Mouse (Mus musculus): ENCODE measurements around the gene Cdon.

DNA sequence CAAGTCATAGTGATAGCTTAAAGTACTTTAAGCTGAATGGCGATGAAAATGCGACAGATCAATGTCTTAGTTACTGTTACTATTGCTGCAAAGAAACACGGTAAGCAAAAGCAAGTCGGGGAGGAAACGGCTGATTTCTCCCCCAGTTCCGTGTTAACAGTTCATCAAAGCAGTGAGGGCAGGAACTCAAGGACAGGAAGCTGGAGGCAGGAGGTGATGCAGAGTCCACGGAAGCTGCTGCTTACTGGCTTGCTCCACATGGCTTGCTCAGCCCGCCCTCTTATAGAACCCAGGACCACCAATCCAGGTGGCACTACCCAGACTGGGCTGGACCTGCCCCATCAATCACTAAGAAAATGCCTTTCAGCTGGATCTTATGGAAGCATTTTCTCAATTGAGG, 38.7 kb downstream of the Cdon start:
- TF ChIP-seq MYOD1 (IDR thresholded peaks at IDR 0.05; ENCODE audit: control insufficient read depth, insufficient read length, low read depth) (no peak), CTCF (IDR thresholded peaks at IDR 0.05; ENCODE audit: control insufficient read depth, insufficient read depth, insufficient read length) (no peak), CEBPB (IDR thresholded peaks at IDR 0.05; ENCODE audit: low read depth) (no peak)

All from C2C12 (cell line).